Mouse (Mus musculus): ENCODE measurements around the gene Psmd1. TPM values are rescaled to one million over a fixed set of nuclear protein-coding genes. Genes with fewer than 3 reads are reported as not detected.

The Psmd1 gene
- polyA plus RNA-seq, 1 experiment from 2014 or later, result 191 TPM

GRCm38 (mm10) chr1:86105054-86105453, 40.9 kb downstream of the Psmd1 start:
- H3K9me3 ChIP-seq, result no peaks in the 10 kb centered on the region
- H3K4me2 ChIP-seq, result no peak overlapping the region
- H3K9ac ChIP-seq, result no peak overlapping the region
- H3K4me3 ChIP-seq, result no peak overlapping the region
- no peaks in the 10 kb centered on the region for H3K36me3 ChIP-seq (replicated peaks)
- no peak for ATAC-seq (replicated peaks)
- H3K27me3 ChIP-seq (replicated peaks), result no peaks in the 10 kb centered on the region
- H3K27ac ChIP-seq, result no peak overlapping the region
- no peaks in the 10 kb centered on the region for H3K4me1 ChIP-seq
- 96% methylated on average over 1 of the region's 1 CpGs for WGBS

DNA sequence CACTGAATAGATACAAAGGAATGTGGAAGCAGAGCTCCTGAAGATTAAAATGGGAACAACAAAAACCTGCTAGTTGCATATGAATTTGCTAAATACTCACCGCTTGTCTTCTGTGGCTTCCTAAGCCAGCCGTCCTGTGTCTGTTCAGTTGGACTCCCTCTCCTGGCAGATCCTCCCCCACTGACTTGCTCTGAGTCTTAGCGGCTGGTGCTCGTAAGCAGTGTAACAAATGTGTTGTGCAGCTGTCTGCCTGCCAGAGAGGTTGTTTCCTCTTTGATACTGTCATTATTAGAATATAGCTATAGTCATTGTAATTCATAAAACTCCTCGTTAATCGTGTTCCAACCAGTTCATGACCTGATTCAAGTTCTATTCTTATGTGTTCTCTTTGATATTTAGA, 47.6 kb downstream of the Psmd1 start, which contains the start of gene Htr2b:
Gene Htr2b, minus strand, starts transcription at position 192 of the 400 bp plus-strand sequence.
- WGBS, result 51% methylated on average over 6 of the region's 6 CpGs
- H3K9ac ChIP-seq, result no peak within 1 kb of the TSS
- H3K4me3 ChIP-seq, result no peak within 1 kb of the TSS
- ATAC-seq (replicated peaks), result no peak
- no peak within 1 kb of the TSS for H3K4me2 ChIP-seq
- 0 out of 2 replicates have a peak, but pooled peaks cover 3% of the 10 kb centered on the region for H3K36me3 ChIP-seq (replicated peaks)
- H3K9me3 ChIP-seq, result no peaks in the 10 kb centered on the region
- H3K4me1 ChIP-seq, result no peaks in the 10 kb centered on the region
- H3K27me3 ChIP-seq (replicated peaks), result no peaks in the 10 kb centered on the region
- H3K27ac ChIP-seq, result no peak within 1 kb of the TSS

GRCm38 (mm10) chr1:86114141-86114540, 50.0 kb downstream of the Psmd1 start:
- Histone ChIP-seq H3K27me3 (replicated peaks) (no peaks in the 10 kb centered on the region), H3K9ac (no peak overlapping the region), H3K4me1 (no peaks in the 10 kb centered on the region), H3K9me3 (no peaks in the 10 kb centered on the region), H3K36me3 (replicated peaks) (peaks cover 16% of the 10 kb centered on the region; the same call in 1 of the 2 replicates), H3K4me2 (no peak overlapping the region), H3K27ac (no peak overlapping the region), H3K4me3 (no peak overlapping the region)
- WGBS, result 93% methylated on average over 3 of the region's 3 CpGs
- no peak for ATAC-seq (replicated peaks)

GRCm38 (mm10) chr1:86119549-86119948, 55.4 kb downstream of the Psmd1 start:
- H3K36me3 ChIP-seq (replicated peaks), result peaks cover 27% of the 10 kb centered on the region
- no peak for ATAC-seq (replicated peaks)
- WGBS, result 91% methylated on average over 4 of the region's 4 CpGs

GRCm38 (mm10) chr1:86126036-86126435, 61.8 kb downstream of the Psmd1 start:
- no peaks in the 10 kb centered on the region for H3K9me3 ChIP-seq
- H3K4me3 ChIP-seq, result no peak overlapping the region
- WGBS, result 91% methylated on average over 2 of the region's 2 CpGs
- H3K27me3 ChIP-seq (replicated peaks), result no peaks in the 10 kb centered on the region
- H3K4me1 ChIP-seq, result no peaks in the 10 kb centered on the region
- no peak overlapping the region for H3K9ac ChIP-seq
- peaks cover 42% of the 10 kb centered on the region for H3K36me3 ChIP-seq (replicated peaks)
- H3K27ac ChIP-seq, result no peak overlapping the region
- no peak overlapping the region for H3K4me2 ChIP-seq
- no peak for ATAC-seq (replicated peaks)

More at GRCm38 (mm10) chr1:86119549-86119948, 55.4 kb downstream of the Psmd1 start:
- H3K4me1 ChIP-seq, result no peaks in the 10 kb centered on the region
- H3K4me2 ChIP-seq, result no peak overlapping the region
- H3K4me3 ChIP-seq, result no peak overlapping the region
- H3K9ac ChIP-seq, result no peak overlapping the region
- no peak overlapping the region for H3K27ac ChIP-seq
- no peaks in the 10 kb centered on the region for H3K27me3 ChIP-seq (replicated peaks)
- no peaks in the 10 kb centered on the region for H3K9me3 ChIP-seq

GRCm38 (mm10) chr1:86133337-86133736, 69.2 kb downstream of the Psmd1 start, which contains the start of gene Gm21972:
Gene Gm21972 (plus strand): TSS chr1:86133637.
- Histone ChIP-seq H3K27ac (no peak within 1 kb of the TSS), H3K27me3 (replicated peaks) (no peaks in the 10 kb centered on the region), H3K4me2 (no peak within 1 kb of the TSS), H3K4me1 (no peaks in the 10 kb centered on the region), H3K9me3 (no peaks in the 10 kb centered on the region), H3K4me3 (no peak within 1 kb of the TSS), H3K36me3 (replicated peaks) (peaks cover 61% of the 10 kb centered on the region), H3K9ac (no peak within 1 kb of the TSS)
- no peak for ATAC-seq (replicated peaks)
- WGBS, result 94% methylated on average over 4 of the region's 4 CpGs

GRCm38 (mm10) chr1:86135315-86135714, 71.1 kb downstream of the Psmd1 start:
- Histone ChIP-seq H3K36me3 (replicated peaks) (peaks cover 60% of the 10 kb centered on the region), H3K27ac (no peak overlapping the region), H3K9ac (no peak overlapping the region), H3K4me1 (no peaks in the 10 kb centered on the region), H3K27me3 (replicated peaks) (no peaks in the 10 kb centered on the region), H3K4me3 (no peak overlapping the region), H3K4me2 (no peak overlapping the region), H3K9me3 (no peaks in the 10 kb centered on the region)
- no peak for ATAC-seq (replicated peaks)
- 91% methylated on average over 6 of the region's 6 CpGs for WGBS

DNA sequence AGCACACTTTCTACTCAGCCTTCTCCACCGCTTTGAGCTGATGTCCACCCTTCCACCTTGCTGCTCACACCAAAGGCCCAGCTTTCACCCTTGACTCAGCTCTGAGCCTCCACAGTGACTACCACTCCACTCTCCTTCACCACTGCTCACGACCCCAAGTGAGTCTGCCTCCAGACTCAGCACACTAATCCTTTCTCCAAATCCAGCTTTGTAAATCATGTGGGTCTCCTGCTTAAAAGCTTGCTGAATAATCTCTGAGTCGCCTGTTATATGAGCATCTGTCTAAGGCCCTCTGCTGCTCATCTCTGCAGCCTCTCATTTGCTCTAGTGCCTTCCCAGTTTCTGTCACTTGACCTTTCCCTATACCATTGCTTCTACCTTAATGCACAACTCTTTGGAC, 76.9 kb downstream of the Psmd1 start:
- no peak overlapping the region for H3K4me3 ChIP-seq
- H3K4me2 ChIP-seq, result no peak overlapping the region
- WGBS, result 82% methylated on average over 3 of the region's 3 CpGs
- H3K9ac ChIP-seq, result no peak overlapping the region
- H3K27me3 ChIP-seq (replicated peaks), result no peaks in the 10 kb centered on the region
- peaks cover 28% of the 10 kb centered on the region for H3K36me3 ChIP-seq (replicated peaks)
- H3K9me3 ChIP-seq, result no peaks in the 10 kb centered on the region
- no peak for ATAC-seq (replicated peaks)
- no peaks in the 10 kb centered on the region for H3K4me1 ChIP-seq
- H3K27ac ChIP-seq, result no peak overlapping the region

DNA sequence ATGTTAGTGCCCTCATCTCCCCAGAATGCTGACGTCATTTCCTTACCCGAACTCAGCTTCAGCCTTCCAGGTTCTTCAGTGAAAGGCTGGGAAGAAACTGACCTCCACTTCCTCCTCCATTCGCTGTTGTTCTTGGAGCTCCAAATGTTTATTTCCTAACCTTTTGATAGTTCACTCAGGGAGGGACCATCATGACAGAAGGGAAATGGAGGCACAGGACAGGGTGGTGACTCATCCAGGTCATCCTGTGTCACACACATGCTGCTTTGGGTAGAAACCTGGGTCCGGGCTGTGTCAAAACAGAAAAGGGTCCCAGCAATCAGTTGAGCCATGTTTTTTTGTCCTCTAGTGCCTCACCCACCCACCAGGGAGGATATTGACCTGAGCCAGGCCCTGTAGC, 79.0 kb downstream of the Psmd1 start:
- Histone ChIP-seq H3K4me1 (no peaks in the 10 kb centered on the region), H3K4me3 (no peak overlapping the region), H3K36me3 (replicated peaks) (peaks cover 14% of the 10 kb centered on the region), H3K27me3 (replicated peaks) (no peaks in the 10 kb centered on the region), H3K9ac (no peak overlapping the region), H3K4me2 (no peak overlapping the region), H3K27ac (no peak overlapping the region), H3K9me3 (no peaks in the 10 kb centered on the region)
- 82% methylated on average over 4 of the region's 4 CpGs for WGBS
- no peak for ATAC-seq (replicated peaks)

GRCm38 (mm10) chr1:86144001-86144944, 80.1 kb downstream of the Psmd1 start:
- Histone ChIP-seq H3K9ac (no peak overlapping the region), H3K27me3 (replicated peaks) (no peaks in the 10 kb centered on the region), H3K36me3 (replicated peaks) (peaks cover 4% of the 10 kb centered on the region; the same call in 1 of the 2 replicates), H3K4me2 (no peak overlapping the region), H3K27ac (no peak overlapping the region), H3K4me1 (no peaks in the 10 kb centered on the region), H3K4me3 (no peak overlapping the region), H3K9me3 (no peaks in the 10 kb centered on the region)
- WGBS, result 73% methylated on average over 21 of the region's 21 CpGs
- ATAC-seq (replicated peaks), result no peak

DNA sequence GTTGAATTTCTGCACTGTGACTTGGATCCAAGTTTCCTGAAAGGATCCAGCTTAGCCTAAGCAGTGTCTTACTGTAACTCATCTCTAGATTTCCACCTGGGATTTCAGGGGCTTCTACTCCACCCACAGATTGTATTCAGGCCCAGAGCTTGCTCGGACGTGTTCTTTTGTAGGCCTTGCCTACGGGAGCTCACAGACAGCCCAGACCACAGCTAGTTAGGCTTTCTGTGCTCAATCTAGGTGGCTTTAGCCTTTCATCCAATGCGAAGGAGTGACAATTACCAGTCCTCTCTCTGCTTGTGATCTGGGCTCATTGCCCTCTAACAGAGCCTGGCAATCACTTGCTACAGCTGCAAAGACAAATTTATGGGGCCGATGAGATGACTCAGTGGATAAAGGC, 82.1 kb downstream of the Psmd1 start:
- Histone ChIP-seq H3K27me3 (replicated peaks) (no peaks in the 10 kb centered on the region), H3K4me2 (no peak overlapping the region), H3K27ac (no peak overlapping the region), H3K9ac (no peak overlapping the region), H3K4me1 (no peaks in the 10 kb centered on the region), H3K4me3 (no peak overlapping the region), H3K9me3 (no peaks in the 10 kb centered on the region), H3K36me3 (replicated peaks) (no peaks in the 10 kb centered on the region)
- 91% methylated on average over 5 of the region's 5 CpGs for WGBS
- no peak for ATAC-seq (replicated peaks)

GRCm38 (mm10) chr1:86147557-86147956, 83.4 kb downstream of the Psmd1 start:
- H3K9me3 ChIP-seq, result no peaks in the 10 kb centered on the region
- no peak overlapping the region for H3K4me2 ChIP-seq
- H3K36me3 ChIP-seq (replicated peaks), result no peaks in the 10 kb centered on the region
- no peak overlapping the region for H3K9ac ChIP-seq
- WGBS, result 88% methylated on average over 5 of the region's 5 CpGs
- H3K27ac ChIP-seq, result no peak overlapping the region
- no peaks in the 10 kb centered on the region for H3K27me3 ChIP-seq (replicated peaks)
- H3K4me1 ChIP-seq, result no peaks in the 10 kb centered on the region
- no peak for ATAC-seq (replicated peaks)
- H3K4me3 ChIP-seq, result no peak overlapping the region

DNA sequence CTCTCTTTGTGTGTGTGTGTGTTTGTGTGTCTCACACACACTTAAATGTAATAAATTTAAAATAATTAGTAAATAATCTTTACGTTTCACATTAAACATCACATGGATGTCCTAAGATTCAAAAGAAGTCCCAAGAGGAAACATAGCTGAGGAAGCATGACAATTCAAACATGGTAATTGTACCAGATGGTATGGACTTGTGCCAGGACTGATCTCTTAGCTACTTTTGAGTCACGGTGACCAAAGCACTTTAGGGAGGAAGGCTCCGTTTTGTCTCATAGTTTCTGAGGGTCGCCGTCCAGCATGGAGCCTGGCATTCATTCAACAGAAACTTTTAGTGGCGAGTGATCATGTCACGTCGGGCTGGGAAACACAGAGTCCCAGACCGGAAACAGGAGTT, 84.0 kb downstream of the Psmd1 start:
- H3K4me2 ChIP-seq, result no peak overlapping the region
- no peak overlapping the region for H3K9ac ChIP-seq
- no peaks in the 10 kb centered on the region for H3K36me3 ChIP-seq (replicated peaks)
- ATAC-seq (replicated peaks), result no peak
- no peaks in the 10 kb centered on the region for H3K9me3 ChIP-seq
- no peak overlapping the region for H3K4me3 ChIP-seq
- H3K27me3 ChIP-seq (replicated peaks), result no peaks in the 10 kb centered on the region
- no peak overlapping the region for H3K27ac ChIP-seq
- no peaks in the 10 kb centered on the region for H3K4me1 ChIP-seq
- 80% methylated on average over 9 of the region's 9 CpGs for WGBS
